Mouse (Mus musculus) midbrain, embryonic 15.5 days (tissue): Measurements from ENCODE around the gene Get4. TPM values are rescaled to one million over a fixed set of nuclear protein-coding genes. Genes with fewer than 3 reads are reported as not detected.

Experiments
- ATAC-seq: fragments of 200-750 bp; cut with Nextera tagmentation; replicated peaks from 2 replicates; pipeline ENCODE4 v1.8.0; 2017; ENCODE audit warnings: moderate TSS enrichment
- H3K27ac ChIP-seq: fragments of 300-500 bp; sonication (generic); 2 replicates; pipeline ENCODE4 v1.5.1; 2015; ENCODE audit warnings: mild to moderate bottlenecking, inconsistent platforms
- H3K27me3 ChIP-seq: fragments of 300-500 bp; sonication (generic); replicated peaks from 2 replicates; pipeline ENCODE4 v1.6.1; 2015; ENCODE audit warnings: inconsistent platforms
- H3K36me3 ChIP-seq: fragments of 300-500 bp; sonication (generic); replicated peaks from 2 replicates; pipeline ENCODE4 v1.6.1; 2015; ENCODE audit warnings: inconsistent platforms
- H3K4me1 ChIP-seq: fragments of 300-500 bp; sonication (generic); 2 replicates; pipeline ENCODE4 v1.6.1; 2015; ENCODE audit warnings: inconsistent platforms
- H3K4me2 ChIP-seq: fragments of 300-500 bp; sonication (generic); 2 replicates; pipeline ENCODE4 v1.6.1; 2015; ENCODE audit warnings: inconsistent platforms, mild to moderate bottlenecking, moderate library complexity
- H3K4me3 ChIP-seq: fragments of 300-500 bp; sonication (generic); 2 replicates; pipeline ENCODE4 v1.5.1; 2015; ENCODE audit warnings: mild to moderate bottlenecking, inconsistent platforms
- H3K9ac ChIP-seq: fragments of 300-500 bp; sonication (generic); 2 replicates; pipeline ENCODE4 v1.6.1; 2015; ENCODE audit warnings: mild to moderate bottlenecking, inconsistent platforms
- H3K9me3 ChIP-seq: fragments of 300-500 bp; sonication (generic); 2 replicates; pipeline ENCODE4 v1.6.1; 2016; ENCODE audit warnings: inconsistent platforms
- WGBS: fragments of 180-500 bp; shearing (Covaris S2); methylation state at CpG from one replicate; pipeline ENCODE4 v1.1.7; 2015; ENCODE audit warnings: mixed read lengths; 5-methylcytosine and 5-hydroxymethylcytosine counted together
- polyA plus RNA-seq: library from polyadenylated mRNA; unstranded; fragments of >200 nt; fragmentation: Nextera tagmentation; extraction: Ambion mirVana; gene quantifications from 2 replicates; pipeline ENCODE4 v1.2.1, GENCODE M21; 2015

The Get4 gene
- polyA plus RNA-seq, 1 experiment from 2014 or later: 119 TPM

GRCm38 (mm10) chr5:139313536-139313935 is 61.4 kb downstream of the Get4 start:
- no peak overlapping the region for H3K9ac ChIP-seq
- no peak overlapping the region for H3K4me3 ChIP-seq
- H3K9me3 ChIP-seq: no peaks in the 10 kb centered on the region
- WGBS: 88% methylated on average over 9 of the region's 9 CpGs
- no peak overlapping the region for H3K27ac ChIP-seq
- no peaks in the 10 kb centered on the region for H3K4me1 ChIP-seq
- no peak for ATAC-seq
- no peak overlapping the region for H3K4me2 ChIP-seq
- H3K27me3 ChIP-seq: no peaks in the 10 kb centered on the region
- no peaks in the 10 kb centered on the region for H3K36me3 ChIP-seq

DNA sequence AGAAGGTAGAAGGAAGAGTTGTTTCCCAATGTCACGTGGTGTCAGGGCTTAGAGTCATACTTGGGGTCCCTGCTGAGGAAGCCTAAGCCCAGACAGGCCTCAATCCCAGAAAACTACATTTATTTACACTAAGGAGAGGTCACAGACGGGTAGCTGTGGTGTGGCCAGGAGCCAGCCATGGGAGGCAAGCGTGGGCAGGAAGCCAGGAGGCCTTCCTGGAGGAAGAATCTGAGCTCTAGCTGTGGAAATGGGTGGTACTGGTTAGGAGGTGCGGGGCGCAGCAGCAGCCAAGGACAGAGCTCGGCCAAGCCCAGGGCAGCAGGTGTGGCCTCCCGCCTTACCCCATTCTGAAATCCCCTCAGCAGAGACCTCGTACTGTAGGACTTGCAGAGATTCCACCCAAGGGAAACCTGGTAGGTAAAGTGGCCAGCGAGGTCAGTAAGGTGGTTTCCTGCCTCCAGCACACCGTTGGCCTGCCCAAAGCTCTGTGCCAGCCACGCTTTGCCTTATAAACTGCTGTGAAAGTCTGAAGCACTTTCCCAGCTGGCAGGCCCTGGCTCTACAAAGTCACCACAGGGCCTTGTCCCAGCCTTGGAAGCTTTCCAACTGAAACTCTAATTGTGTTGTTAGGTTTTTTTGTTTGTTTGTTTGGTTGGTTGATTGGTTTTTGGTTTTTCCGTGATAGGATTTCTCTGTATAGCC is 63.0 kb downstream of the Get4 start:
- no peaks in the 10 kb centered on the region for H3K9me3 ChIP-seq
- no peak overlapping the region for H3K4me3 ChIP-seq
- no peak overlapping the region for H3K27ac ChIP-seq
- H3K36me3 ChIP-seq: no peaks in the 10 kb centered on the region
- H3K9ac ChIP-seq: no peak overlapping the region
- WGBS: 81% methylated on average over 12 of the region's 12 CpGs
- ATAC-seq: no peak
- H3K4me1 ChIP-seq: no peaks in the 10 kb centered on the region
- H3K27me3 ChIP-seq: no peaks in the 10 kb centered on the region
- H3K4me2 ChIP-seq: no peak overlapping the region

DNA sequence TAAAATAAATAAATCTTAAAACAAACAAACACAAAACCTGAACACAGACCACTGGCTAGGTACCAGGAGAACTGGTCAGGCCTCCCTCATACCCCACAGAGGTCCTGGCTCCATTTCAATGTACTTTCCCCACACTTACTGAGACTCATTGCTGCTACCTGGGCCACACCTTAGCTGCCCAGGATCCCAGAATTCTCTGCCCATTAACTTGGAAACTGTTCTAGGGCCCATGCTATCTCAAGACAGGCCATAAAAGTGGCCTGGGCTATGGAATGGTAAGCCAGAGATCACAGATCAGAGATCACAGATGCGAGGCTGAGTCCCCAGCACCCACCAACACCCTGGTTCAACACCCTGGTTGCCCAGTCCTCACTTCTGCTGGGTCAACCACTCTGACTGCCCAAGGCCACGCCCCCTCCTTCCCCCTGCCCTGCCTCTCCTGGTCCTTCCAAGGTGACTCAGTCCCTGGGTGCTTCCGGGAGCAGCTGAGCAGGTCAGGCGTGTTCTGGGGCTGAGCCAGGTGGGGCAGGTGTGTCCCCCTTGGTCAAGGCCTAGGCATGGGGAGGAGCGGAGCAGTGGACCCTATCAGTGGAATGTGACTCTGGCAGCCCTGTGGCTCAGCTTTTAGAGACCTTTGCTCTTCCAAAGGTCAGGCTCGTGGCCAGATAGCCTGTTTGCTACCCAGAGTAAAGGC is 65.0 kb downstream of the Get4 start:
- H3K4me3 ChIP-seq: no peak overlapping the region
- no peaks in the 10 kb centered on the region for H3K36me3 ChIP-seq
- no peak overlapping the region for H3K27ac ChIP-seq
- H3K9ac ChIP-seq: no peak overlapping the region
- no peaks in the 10 kb centered on the region for H3K9me3 ChIP-seq
- WGBS: 77% methylated on average over 6 of the region's 6 CpGs
- no peaks in the 10 kb centered on the region for H3K27me3 ChIP-seq
- H3K4me1 ChIP-seq: no peaks in the 10 kb centered on the region
- no peak for ATAC-seq
- H3K4me2 ChIP-seq: no peak overlapping the region

GRCm38 (mm10) chr5:139317751-139318504 is 65.8 kb downstream of the Get4 start:
- no peak overlapping the region for H3K9ac ChIP-seq
- H3K4me2 ChIP-seq: no peak overlapping the region
- 61% methylated on average over 21 of the region's 21 CpGs for WGBS
- no peaks in the 10 kb centered on the region for H3K36me3 ChIP-seq
- no peak overlapping the region for H3K4me3 ChIP-seq
- H3K27ac ChIP-seq: no peak overlapping the region
- H3K9me3 ChIP-seq: no peaks in the 10 kb centered on the region
- no peak for ATAC-seq
- no peaks in the 10 kb centered on the region for H3K27me3 ChIP-seq
- peaks cover under 1% of the 10 kb centered on the region; the same call in 1 of the 2 replicates for H3K4me1 ChIP-seq

Other genes starting within 250 kb of the Get4 start
- gene Prkar1b, start 102.3 kb upstream of the Get4 start, polyA plus RNA-seq: 303 and 316 TPM in 2 replicates
- gene Dnaaf5, start 102.1 kb upstream of the Get4 start, polyA plus RNA-seq: 4.6 and 5.1 TPM in 2 replicates
- 51.3 and 54.3 TPM in 2 replicates for gene Sun1, start 51.7 kb upstream of the Get4 start, polyA plus RNA-seq
- 115 and 118 TPM in 2 replicates for gene Adap1, start 73.3 kb downstream of the Get4 start, polyA plus RNA-seq
- 106 and 108 TPM in 2 replicates for gene Cox19, start 99.1 kb downstream of the Get4 start, polyA plus RNA-seq
- gene Cyp2w1, start 100.3 kb downstream of the Get4 start, polyA plus RNA-seq: 0.46 TPM in 1 of 2 replicates, not detected in the other
- gene Gpr146, start 125.4 kb downstream of the Get4 start, polyA plus RNA-seq: 2.5 and 2.7 TPM in 2 replicates
- gene C130050O18Rik, start 153.0 kb downstream of the Get4 start, polyA plus RNA-seq: 0.18 and 0.33 TPM in 2 replicates
- 8.2 and 9.5 TPM in 2 replicates for gene Gper1, start 170.8 kb downstream of the Get4 start, polyA plus RNA-seq
- 16.7 and 17.9 TPM in 2 replicates for gene 3110082I17Rik, start 208.2 kb downstream of the Get4 start, polyA plus RNA-seq
- gene Zfand2a, start 232.2 kb downstream of the Get4 start, polyA plus RNA-seq: 22.7 and 24.2 TPM in 2 replicates